Mouse (Mus musculus) kidney, adult 2 months (tissue): Measurements from ENCODE around the gene Smu1.

Source experiments
- CTCF ChIP-seq: fragments of 200-500 bp; conservative IDR thresholded peaks from 2 replicates; pipeline ENCODE4 v1.5.1; 2011; ENCODE audit warnings: low read depth, mild to moderate bottlenecking, control low read depth, low read length, moderate library complexity, mixed read lengths; ENCODE audit not compliant: insufficient read depth, insufficient read length
- POLR2A ChIP-seq: fragments of 200-500 bp; IDR thresholded peaks from one replicate; pipeline ENCODE4 v1.6.1; 2011; ENCODE audit warnings: low read depth, low read length, control low read depth

GRCm38 (mm10) chr4:40791176-40791575 is 33.5 kb upstream of the Smu1 start:
- TF ChIP-seq CTCF, result no peak
- no peak for TF ChIP-seq POLR2A
